Mouse (Mus musculus) urinary bladder, postnatal 4 days (tissue): ENCODE results near the gene Macc1.
"Not testable (repeated sequence)": the region's sequence is repeated elsewhere in the genome, so short reads cannot be mapped to it uniquely, and the experiment has no call there.

Experiments
- DNase-seq, 2 experiments: peaks; one replicate each; pipeline ENCODE4 v3.0.0; 2021 to 2022; ENCODE audit warnings: low spot score in 2 of 2

Gene Macc1

GRCm38 (mm10) chr12:119313970-119314369 is at the start of gene Macc1:
Gene Macc1, plus strand, starts transcription at chr12:119314270.
- DNase-seq, result no peak

GRCm38 (mm10) chr12:119264506-119264905 is 49.6 kb upstream of the Macc1 start:
- no peak for DNase-seq

- no peak for DNase-seq
Observed at GRCm38 (mm10) chr12:119268723-119269122, 45.3 kb upstream of the Macc1 start.

DNA sequence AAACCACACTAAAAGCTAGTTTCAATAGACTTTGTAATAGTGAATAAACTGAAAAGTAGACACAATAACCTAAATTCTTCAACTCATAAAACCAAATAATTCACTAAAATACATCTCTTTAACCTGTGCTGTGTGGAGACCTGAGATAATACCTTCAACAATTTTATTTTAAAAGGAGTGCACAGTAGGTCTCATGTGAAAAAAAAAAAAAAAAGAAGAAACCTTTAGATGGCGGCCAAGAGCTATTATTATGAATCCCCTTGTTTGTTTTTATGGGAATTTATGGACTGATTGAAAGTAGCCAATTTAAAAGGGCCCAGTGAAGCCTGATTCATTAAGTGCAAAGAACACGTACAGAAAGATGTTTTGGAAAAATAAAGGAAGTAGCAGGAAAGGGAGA is 44.0 kb upstream of the Macc1 start:
- DNase-seq, result no peak

DNA sequence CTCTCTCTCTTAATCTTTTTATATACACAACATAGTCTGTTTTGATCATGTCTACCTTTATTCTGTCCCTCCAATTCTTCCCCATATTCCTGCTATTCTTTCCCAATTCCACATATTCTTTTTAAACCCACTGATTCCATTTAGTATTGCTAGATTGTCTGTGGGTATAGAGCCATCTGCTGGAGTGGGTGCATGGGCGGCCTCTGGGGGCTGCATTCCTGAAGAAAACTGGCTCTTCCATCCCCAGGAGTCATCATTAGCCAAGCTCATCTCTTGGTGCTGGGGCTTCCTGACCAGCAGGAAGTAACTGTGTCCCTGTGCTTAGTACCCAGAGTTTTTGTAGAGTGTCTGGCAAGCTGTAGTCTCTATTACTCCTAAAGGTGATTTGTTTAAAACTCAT is 42.1 kb upstream of the Macc1 start:
- DNase-seq, result no peak

GRCm38 (mm10) chr12:119273605-119274004 is 40.5 kb upstream of the Macc1 start:
- DNase-seq, result no peak

DNA sequence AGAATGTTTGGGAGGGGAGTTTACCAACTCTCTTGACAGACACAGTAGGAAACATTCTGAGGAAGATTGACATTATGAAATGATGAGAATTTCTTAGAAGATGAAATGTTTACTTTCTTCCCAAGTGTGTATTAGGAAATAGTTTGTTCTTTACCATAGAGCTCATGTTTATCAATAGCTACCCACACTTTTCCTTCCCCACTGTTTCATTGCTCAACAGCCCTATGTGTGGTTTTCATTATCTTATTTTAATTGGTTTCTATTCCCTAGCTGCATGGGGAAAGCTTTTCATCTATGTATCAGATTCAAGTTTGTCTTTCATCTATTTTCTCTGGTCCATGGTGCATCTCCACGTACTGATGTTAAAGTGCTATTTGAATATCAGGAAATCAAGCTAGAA is 37.8 kb upstream of the Macc1 start:
- DNase-seq, result no peak

DNA sequence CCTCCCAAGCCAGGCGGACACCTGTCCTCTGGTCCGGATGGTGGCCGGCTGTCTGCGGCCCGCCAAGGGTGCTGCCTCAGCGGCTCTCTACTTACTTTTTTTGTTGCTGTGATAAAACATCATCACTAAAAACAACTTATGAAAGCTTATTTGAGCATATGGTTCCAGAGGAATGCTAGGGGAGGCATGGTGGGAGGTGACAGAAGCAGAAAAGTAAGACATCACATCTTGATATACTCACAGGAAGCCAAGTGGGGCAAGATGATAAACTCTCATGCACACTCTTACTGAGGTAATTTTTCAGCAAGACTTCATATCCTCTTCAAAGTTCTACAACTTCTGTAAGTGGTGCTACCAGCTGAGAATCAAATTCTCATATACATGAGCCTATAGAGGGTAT is 22.5 kb upstream of the Macc1 start:
- no peak for DNase-seq

DNA sequence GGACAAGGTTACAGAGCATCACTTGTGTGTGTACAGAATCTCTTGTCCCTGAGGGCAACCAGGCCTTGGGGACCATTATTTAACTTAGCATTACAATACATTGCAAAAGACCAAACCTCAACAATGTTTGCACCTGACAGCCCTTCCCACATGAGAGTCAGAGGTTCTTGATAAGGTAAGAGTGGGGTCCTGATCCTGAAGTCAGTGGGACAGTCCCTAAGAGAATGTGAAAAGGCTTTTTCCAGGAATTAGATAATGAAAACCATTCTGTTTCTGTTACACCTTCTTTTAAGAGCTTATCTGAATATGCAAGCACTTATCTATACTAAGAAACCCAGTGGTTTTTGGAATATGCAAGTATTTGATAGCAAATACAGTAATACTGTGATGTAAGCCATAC is 10.5 kb upstream of the Macc1 start:
- DNase-seq, result no peak

- no peak for DNase-seq
Observed at GRCm38 (mm10) chr12:119313014-119313763, 881 bp upstream of the Macc1 start.

DNA sequence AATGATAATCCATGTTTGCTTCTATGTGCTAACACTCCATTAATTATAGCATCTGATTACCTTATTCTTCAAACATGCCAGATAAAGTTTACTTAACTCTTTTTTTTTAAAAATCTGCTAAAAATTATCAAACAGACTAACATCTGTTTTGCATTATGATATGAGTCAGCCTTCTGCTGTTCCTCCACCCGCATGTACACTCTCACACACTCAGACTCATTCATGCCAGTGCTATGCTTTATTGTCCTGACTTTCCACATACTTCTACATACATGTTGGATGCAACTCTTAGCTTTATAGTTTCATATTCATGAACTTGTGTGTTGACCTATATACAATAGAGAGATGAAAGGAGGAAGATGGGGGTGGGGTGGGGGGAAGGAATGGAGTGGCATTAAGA is 4.7 kb downstream of the Macc1 start:
- DNase-seq, result no peak

DNA sequence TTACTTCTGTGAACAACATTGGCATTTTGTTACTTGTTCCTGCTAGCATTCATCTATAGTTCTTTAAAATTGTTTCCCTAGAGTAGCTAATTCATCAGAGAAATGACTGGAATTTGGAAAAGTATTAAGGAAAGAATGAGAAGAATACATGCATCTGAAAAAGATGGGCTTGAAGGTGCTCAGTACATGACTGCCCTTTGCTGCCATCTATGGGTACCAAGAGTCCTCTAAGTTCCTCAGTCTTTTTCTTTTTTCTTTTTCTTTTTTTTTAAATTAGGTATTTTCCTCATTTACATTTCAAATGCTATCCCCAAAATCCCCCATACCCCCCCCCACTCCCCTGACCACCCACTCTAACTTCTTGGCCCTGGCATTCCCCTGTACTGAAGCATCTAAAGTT is 11.3 kb downstream of the Macc1 start:
- no peak for DNase-seq

- no peak for DNase-seq
Observed at GRCm38 (mm10) chr12:119330644-119331043, 16.6 kb downstream of the Macc1 start.

GRCm38 (mm10) chr12:119333376-119333775 is 19.3 kb downstream of the Macc1 start:
- DNase-seq, result no peak

GRCm38 (mm10) chr12:119352579-119352978 is 38.5 kb downstream of the Macc1 start:
- DNase-seq, result not testable (repeated sequence)

DNA sequence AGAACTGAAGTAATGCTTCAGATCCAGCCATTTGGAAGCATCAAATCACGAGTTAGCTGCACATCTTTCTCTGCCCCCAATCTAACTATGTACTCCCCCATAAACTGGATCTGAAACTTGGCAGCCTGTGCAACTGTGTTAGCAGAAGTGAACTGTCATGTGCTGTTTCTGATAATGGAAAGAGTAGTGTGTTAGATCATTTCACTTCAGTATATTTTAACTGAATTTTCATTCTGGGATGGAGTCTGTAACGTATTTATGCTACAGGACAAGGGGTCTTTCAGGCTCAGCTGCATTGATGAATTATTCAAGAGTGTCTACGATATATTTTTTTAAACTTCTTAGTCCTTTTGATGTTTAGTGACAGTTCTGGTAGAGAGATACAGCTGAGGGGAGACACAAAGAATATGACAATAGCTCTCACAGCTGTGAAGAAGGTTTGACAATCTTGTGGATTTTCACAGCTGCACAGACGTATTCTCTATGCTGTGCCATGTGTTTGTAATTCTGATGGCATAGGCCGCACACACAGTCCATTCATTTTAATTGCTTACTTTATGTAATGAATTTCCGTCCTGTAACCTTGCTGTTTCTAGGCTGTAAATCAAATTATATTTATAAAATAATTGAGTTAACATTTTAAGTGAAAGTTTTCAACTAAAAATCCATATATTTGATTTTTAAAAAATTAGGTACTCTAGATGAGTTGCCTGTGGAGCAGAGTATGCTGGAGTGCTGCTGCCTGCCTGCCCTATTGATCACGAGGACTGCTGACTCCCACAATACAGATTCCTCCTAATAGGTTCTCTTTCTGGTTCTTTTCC is 43.6 kb downstream of the Macc1 start:
- no peak for DNase-seq

GRCm38 (mm10) chr12:119358242-119358515 is 44.1 kb downstream of the Macc1 start:
- DNase-seq, result no peak

GRCm38 (mm10) chr12:119365041-119365440 is 51.0 kb downstream of the Macc1 start:
- no peak for DNase-seq

GRCm38 (mm10) chr12:119369832-119370231 is 55.8 kb downstream of the Macc1 start:
- DNase-seq, result no peak

DNA sequence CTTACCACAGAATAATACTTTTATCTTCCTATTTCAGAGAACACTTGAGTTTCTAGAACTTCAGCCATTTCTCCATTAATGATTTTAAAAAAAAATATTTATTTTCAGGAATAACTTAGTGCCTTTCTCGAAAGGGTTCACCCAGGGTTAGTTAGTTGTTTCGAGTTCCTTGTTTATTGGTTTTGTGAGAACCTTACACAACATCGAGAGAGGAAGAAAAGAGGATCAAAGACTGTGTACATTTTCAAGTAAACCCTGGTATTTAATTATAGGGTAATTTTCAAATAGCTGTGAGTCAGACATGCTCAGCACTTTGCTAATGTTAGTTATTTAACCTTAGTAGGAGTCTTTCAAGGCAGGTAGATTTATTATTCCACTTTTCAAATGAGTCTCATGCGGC is 58.3 kb downstream of the Macc1 start:
- DNase-seq, result no peak

GRCm38 (mm10) chr12:119376879-119377278 is 62.8 kb downstream of the Macc1 start:
- no peak for DNase-seq

- no peak for DNase-seq
Observed at GRCm38 (mm10) chr12:119381839-119382238, 67.8 kb downstream of the Macc1 start.

GRCm38 (mm10) chr12:119386243-119386642 is 72.2 kb downstream of the Macc1 start:
- DNase-seq, result no peak
